Mouse (Mus musculus): ENCODE data around the gene Cdc45. TPM values are rescaled to one million over a fixed set of nuclear protein-coding genes. Genes with fewer than 3 reads are reported as not detected.

The Cdc45 gene
- polyA plus RNA-seq, 1 experiment from 2014 or later: 54.2 TPM

- H3K9me3 ChIP-seq (replicated peaks): no peaks in the 10 kb centered on the region
- H3K4me1 ChIP-seq: no peaks in the 10 kb centered on the region
- no peaks in the 10 kb centered on the region for H3K36me3 ChIP-seq
- no peak overlapping the region for H3K4me3 ChIP-seq
- no peak for ATAC-seq
- no peaks in the 10 kb centered on the region for H3K27me3 ChIP-seq (replicated peaks)
- WGBS (ENCODE audit: insufficient replicate concordance): 74% methylated on average over 4 of the region's 4 CpGs
- no peak overlapping the region for H3K9ac ChIP-seq
- no peak overlapping the region for H3K27ac ChIP-seq
- no peak overlapping the region for H3K4me2 ChIP-seq
Measured at GRCm38 (mm10) chr16:18761734-18762133, 50.1 kb downstream of the Cdc45 start.

DNA sequence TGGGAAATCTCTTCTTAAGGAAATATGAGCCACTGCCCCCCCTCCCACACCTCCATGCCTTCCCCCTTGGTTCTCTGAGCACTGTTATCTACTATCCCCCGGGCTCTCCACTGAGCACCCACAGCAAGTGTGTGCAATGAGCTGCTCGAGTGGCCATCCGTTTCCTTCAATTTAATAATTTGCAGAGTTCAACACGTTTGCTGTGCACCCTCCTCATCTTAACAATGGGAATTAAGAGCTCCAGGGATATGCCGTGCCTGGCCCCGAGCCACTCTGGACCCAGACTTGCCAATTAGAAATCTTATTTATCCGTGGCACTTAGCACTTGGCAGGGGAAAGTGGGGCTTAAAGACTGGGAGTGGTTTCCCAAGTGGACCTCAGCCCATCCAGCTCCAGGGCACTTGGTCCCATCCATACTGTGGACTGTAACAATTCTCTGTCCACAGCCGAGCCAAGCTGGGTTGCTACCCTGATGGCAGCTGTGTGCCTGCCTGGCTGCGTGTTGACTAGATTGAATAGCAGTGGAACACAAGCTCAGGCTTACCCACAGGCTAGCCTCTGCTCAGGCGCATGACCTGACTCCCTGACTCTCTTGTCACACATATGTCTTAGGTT, 59.8 kb downstream of the Cdc45 start:
- H3K9me3 ChIP-seq (replicated peaks): no peaks in the 10 kb centered on the region
- no peak overlapping the region for H3K9ac ChIP-seq
- WGBS (ENCODE audit: insufficient replicate concordance): 68% methylated on average over 10 of the region's 10 CpGs
- H3K4me1 ChIP-seq: no peaks in the 10 kb centered on the region
- H3K27me3 ChIP-seq (replicated peaks): no peaks in the 10 kb centered on the region
- no peak overlapping the region for H3K4me3 ChIP-seq
- no peak overlapping the region for H3K4me2 ChIP-seq
- no peak for ATAC-seq
- no peaks in the 10 kb centered on the region for H3K36me3 ChIP-seq
- H3K27ac ChIP-seq: no peak overlapping the region

DNA sequence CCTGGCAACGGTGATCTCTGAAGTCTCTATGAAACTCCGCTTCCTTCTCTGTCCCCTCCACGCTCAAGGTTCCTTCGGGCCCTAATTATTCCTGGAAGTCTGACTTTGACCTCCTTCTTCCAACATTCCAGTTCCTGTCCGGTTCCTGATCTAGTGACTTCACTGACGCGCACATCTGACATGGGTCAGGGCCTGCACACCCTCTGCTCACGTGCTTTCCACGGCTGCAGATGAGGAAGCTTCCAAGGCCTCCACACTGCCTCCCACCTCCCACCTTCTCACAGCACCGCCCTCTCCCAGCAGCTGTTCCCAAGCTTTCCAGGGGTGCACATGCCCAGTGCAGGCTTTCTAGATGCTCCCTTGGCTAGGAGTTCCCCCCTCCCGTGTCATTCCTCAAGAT, 60.7 kb downstream of the Cdc45 start:
- Histone ChIP-seq H3K9me3 (replicated peaks) (no peaks in the 10 kb centered on the region), H3K27me3 (replicated peaks) (no peaks in the 10 kb centered on the region), H3K4me2 (no peak overlapping the region), H3K36me3 (no peaks in the 10 kb centered on the region), H3K4me3 (no peak overlapping the region), H3K4me1 (no peaks in the 10 kb centered on the region), H3K9ac (no peak overlapping the region), H3K27ac (no peak overlapping the region)
- 65% methylated on average over 11 of the region's 11 CpGs for WGBS (ENCODE audit: insufficient replicate concordance)
- no peak for ATAC-seq

- no peak for ATAC-seq
- no peak overlapping the region for H3K4me3 ChIP-seq
- no peak overlapping the region for H3K4me2 ChIP-seq
- no peak overlapping the region for H3K9ac ChIP-seq
- no peaks in the 10 kb centered on the region for H3K36me3 ChIP-seq
- H3K4me1 ChIP-seq: no peaks in the 10 kb centered on the region
- H3K27ac ChIP-seq: no peak overlapping the region
- WGBS (ENCODE audit: insufficient replicate concordance): 71% methylated on average over 20 of the region's 20 CpGs
- H3K9me3 ChIP-seq (replicated peaks): no peaks in the 10 kb centered on the region
- H3K27me3 ChIP-seq (replicated peaks): no peaks in the 10 kb centered on the region; the same call in 1 of the 2 replicates
Measured at GRCm38 (mm10) chr16:18746268-18747122, 65.3 kb downstream of the Cdc45 start.

DNA sequence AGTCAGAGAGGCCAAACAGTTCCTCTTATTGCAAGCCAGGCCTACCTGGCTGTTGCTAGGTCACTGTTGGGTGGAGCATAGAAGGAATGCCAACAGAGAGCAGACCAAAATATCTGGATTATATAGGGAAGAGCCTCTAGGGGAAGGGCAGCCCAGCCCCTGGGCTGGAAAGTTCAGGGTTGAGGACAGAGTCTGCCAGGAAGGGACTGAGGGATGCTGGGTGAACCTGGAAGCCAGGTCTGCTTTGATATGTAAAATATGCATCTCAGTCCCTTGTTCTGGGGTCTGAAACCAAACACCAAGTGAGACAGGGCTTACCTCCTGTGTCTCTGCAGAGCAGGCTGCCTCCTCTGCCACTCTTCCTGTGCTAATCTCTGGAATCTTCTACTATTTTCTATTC, 73.5 kb downstream of the Cdc45 start:
- Histone ChIP-seq H3K9me3 (replicated peaks) (no peaks in the 10 kb centered on the region), H3K36me3 (no peaks in the 10 kb centered on the region), H3K4me1 (no peaks in the 10 kb centered on the region), H3K9ac (no peak overlapping the region), H3K4me2 (no peak overlapping the region), H3K4me3 (no peak overlapping the region), H3K27ac (no peak overlapping the region), H3K27me3 (replicated peaks) (peaks cover 23% of the 10 kb centered on the region)
- no peak for ATAC-seq

DNA sequence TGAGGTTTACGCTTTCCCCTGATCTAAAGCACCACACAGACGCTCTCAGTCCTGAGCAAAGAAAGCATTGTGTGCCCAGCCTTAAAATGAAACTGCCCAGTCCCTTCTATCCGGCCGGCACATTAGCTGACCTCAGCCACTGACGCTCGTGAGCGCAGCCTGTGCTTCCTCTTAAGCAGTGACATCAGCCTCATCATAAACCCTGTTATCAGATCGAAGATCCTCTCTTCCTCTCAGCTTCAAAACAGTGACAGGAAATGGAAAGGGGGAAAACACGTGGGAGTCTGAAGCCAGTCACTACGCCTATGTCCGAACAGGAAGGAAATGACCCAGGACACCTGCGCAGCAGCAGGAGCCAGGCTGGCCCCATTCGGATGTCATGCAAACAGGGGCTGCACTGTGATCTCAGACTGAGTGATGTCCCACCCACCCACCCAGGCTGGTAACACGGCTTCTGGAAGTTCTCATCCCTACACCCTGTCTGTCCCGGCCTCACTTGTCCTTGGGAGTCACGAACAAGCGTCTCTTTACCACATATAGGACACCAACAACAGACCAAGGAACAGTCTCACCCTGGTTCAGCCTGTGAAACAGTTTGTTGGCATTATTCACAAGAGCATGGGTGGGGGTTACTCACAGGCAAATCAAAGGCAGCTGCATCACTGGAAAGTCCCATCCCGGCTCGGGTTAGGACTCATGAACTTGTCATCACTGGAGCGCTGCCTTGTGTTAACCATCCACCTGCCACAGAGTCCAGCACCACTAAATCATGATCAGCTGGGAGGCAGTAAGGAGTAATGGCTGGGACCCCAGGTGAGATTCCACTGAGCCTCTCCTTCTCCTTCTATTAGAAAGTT, 78.5 kb downstream of the Cdc45 start:
- Histone ChIP-seq H3K27ac (no peak overlapping the region), H3K9ac (no peak overlapping the region), H3K27me3 (replicated peaks) (peaks cover 27% of the 10 kb centered on the region), H3K36me3 (no peaks in the 10 kb centered on the region), H3K9me3 (replicated peaks) (no peaks in the 10 kb centered on the region), H3K4me1 (no peaks in the 10 kb centered on the region), H3K4me2 (peak overlapping the region; percentile 29), H3K4me3 (no peak overlapping the region)
- ATAC-seq: no peak
- WGBS (ENCODE audit: insufficient replicate concordance): 25% methylated on average over 20 of the region's 20 CpGs

DNA sequence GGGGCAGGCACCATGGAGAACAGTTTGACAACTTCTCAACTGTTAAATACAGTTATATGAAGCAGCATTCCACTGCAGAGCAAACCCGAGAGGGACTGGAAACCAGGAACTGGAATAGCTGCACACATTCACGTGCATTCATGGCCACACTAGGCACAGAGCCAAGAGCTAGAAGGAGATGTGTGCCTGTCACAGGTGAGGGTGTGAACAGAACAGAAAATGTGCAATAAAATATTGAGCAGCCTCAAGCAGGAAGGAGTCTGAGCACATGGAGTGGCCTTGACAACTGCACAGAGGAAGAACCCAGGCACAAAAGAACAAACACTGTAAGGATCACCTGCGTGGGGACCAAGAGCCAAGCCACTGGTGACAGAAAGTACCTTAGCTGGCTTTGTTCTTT, 81.1 kb downstream of the Cdc45 start:
- Histone ChIP-seq H3K4me3 (no peak overlapping the region), H3K4me2 (no peak overlapping the region), H3K27ac (no peak overlapping the region), H3K4me1 (no peaks in the 10 kb centered on the region), H3K36me3 (no peaks in the 10 kb centered on the region), H3K9ac (no peak overlapping the region), H3K27me3 (replicated peaks) (peaks cover 15% of the 10 kb centered on the region), H3K9me3 (replicated peaks) (no peaks in the 10 kb centered on the region)
- WGBS (ENCODE audit: insufficient replicate concordance): 55% methylated on average over 3 of the region's 3 CpGs
- ATAC-seq: no peak

Other genes with a start within 250 kb of the Cdc45 start
- 0.08 TPM in 1 of 2 replicates, not detected in the other for gene Tbx1, start 221.3 kb downstream of the Cdc45 start, polyA plus RNA-seq (2016; fragmentation: Nextera tagmentation; extraction: Ambion mirVana)
- 40.8 and 44.2 TPM in 2 replicates for gene Gp1bb, start 189.6 kb downstream of the Cdc45 start, polyA plus RNA-seq (2016; fragmentation: Nextera tagmentation; extraction: Ambion mirVana)
- gene Gm49601, start 185.6 kb downstream of the Cdc45 start, polyA plus RNA-seq (2016; fragmentation: Nextera tagmentation; extraction: Ambion mirVana): 0.31 and 0.61 TPM in 2 replicates
- gene Sept5, start 182.0 kb downstream of the Cdc45 start, polyA plus RNA-seq (2016; fragmentation: Nextera tagmentation; extraction: Ambion mirVana): 2.6 and 2.8 TPM in 2 replicates
- 10.7 and 11.8 TPM in 2 replicates for gene Cldn5, start 35.1 kb downstream of the Cdc45 start, polyA plus RNA-seq (2016; fragmentation: Nextera tagmentation; extraction: Ambion mirVana)
- gene Ufd1, start 208 bp downstream of the Cdc45 start, polyA plus RNA-seq (2016; fragmentation: Nextera tagmentation; extraction: Ambion mirVana): 53.8 and 57.5 TPM in 2 replicates
- 32.3 and 32.8 TPM in 2 replicates for gene 2510002D24Rik, start 24.6 kb upstream of the Cdc45 start, polyA plus RNA-seq (2016; fragmentation: Nextera tagmentation; extraction: Ambion mirVana)
- not detected in 2 replicates for gene Gm28539, start 24.6 kb upstream of the Cdc45 start, polyA plus RNA-seq (2016; fragmentation: Nextera tagmentation; extraction: Ambion mirVana)
- gene Mrpl40, start 64.9 kb upstream of the Cdc45 start, polyA plus RNA-seq (2016; fragmentation: Nextera tagmentation; extraction: Ambion mirVana): 96.1 and 99.3 TPM in 2 replicates
- 13.6 and 15.2 TPM in 2 replicates for gene Hira, start 65.0 kb upstream of the Cdc45 start, polyA plus RNA-seq (2016; fragmentation: Nextera tagmentation; extraction: Ambion mirVana)